Comparison of ENCODE assay signal across 19 mouse cellular contexts in the genomic region with DNA sequence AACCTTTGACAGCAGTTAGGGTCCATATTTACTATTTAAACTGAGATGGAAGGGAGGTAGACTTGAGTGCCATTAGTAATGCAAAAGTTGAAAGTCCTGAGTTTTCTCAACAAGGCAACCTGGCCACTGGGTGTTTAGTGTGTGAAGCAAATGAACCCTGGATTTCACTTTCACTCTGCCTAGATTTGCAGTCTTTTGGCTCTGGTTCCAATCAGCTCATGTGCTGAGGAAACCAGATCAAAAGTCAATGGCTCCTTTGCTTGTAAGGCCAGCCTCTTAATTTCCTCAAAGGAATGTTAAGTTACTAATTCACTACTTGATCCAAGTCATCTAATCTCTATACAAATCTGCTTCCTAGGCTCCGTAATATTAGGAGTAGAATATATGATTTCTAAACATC.
DNase-seq lines count a peak whose midpoint lies in the region; ATAC-seq lines count a peak whose summit lies in the region.
"Had no signal": no experiment of that assay in that cellular context is flagged by ENCODE, and none has a peak within 500 bp of the region (broad histone marks: within the 10 kb centered on the region; RNA-seq: fewer than 3 reads in every experiment).

No protein-coding gene starts in this region.

- peak; percentile 16 for DNase-seq in kidney, adult 18-20 months
- peak; percentile 58 for DNase-seq in adipocyte (ENCODE audit: low spot score)
- peak; percentile 81 for DNase-seq in kidney, adult 9 months
- peak; percentile 46 to 74 for DNase-seq in kidney, postnatal 36 days
- no peak for DNase-seq in right cerebral cortex, adult 2 months (ENCODE audit: low spot score in 2 of 2)
- DNase-seq: adrenal gland, adult 8-10 months; adrenal gland, postnatal 36 days; cerebellum, adult 8-10 months; cerebellum, postnatal 14 days; gastrocnemius, adult 2 months; gastrocnemius, postnatal 25 days; heart, postnatal 36 days had no signal

- H3K36me3 ChIP-seq in kidney, embryonic 16.5 days (ENCODE audit: insufficient read depth, low read length), result no peaks in the 10 kb centered on the region
- H3K36me3 ChIP-seq: embryonic facial prominence, embryonic 15.5 days; forebrain, embryonic 10.5 days; heart, embryonic 13.5 days; hindbrain, embryonic 15.5 days had no signal

- no peaks in the 10 kb centered on the region for H3K4me1 ChIP-seq in kidney, embryonic 16.5 days (ENCODE audit: insufficient read depth, low read length)
- H3K4me1 ChIP-seq: embryonic facial prominence, embryonic 15.5 days; forebrain, embryonic 10.5 days; heart, embryonic 13.5 days; hindbrain, embryonic 15.5 days had no signal

- H3K9me3 ChIP-seq in kidney, embryonic 16.5 days (ENCODE audit: low read length), result no peaks in the 10 kb centered on the region
- H3K9me3 ChIP-seq: embryonic facial prominence, embryonic 15.5 days; forebrain, embryonic 10.5 days; heart, embryonic 13.5 days; hindbrain, embryonic 15.5 days had no signal

- no peak overlapping the region for H3K4me2 ChIP-seq in kidney, embryonic 16.5 days (replicated peaks; ENCODE audit: low read depth, low read length)
- H3K4me2 ChIP-seq: embryonic facial prominence, embryonic 15.5 days; heart, embryonic 13.5 days; hindbrain, embryonic 15.5 days had no signal

- WGBS in kidney, embryonic 16.5 days, result 59% methylated on average over 1 of the region's 1 CpGs

- no peak overlapping the region for H3K9ac ChIP-seq in kidney, embryonic 16.5 days (replicated peaks; ENCODE audit: low read length)
- H3K9ac ChIP-seq: embryonic facial prominence, embryonic 15.5 days; heart, embryonic 13.5 days; hindbrain, embryonic 15.5 days had no signal

- no peak for ATAC-seq in kidney, embryonic 16.5 days (ENCODE audit: low FRiP score, low TSS enrichment)
- ATAC-seq: forebrain, embryonic 14.5 days had no signal

- H3K27me3 ChIP-seq in kidney, embryonic 16.5 days (ENCODE audit: insufficient read depth, low read length), result no peaks in the 10 kb centered on the region
- H3K27me3 ChIP-seq: embryonic facial prominence, embryonic 15.5 days; heart, embryonic 13.5 days; hindbrain, embryonic 15.5 days had no signal

- no peak overlapping the region for H3K27ac ChIP-seq in kidney, embryonic 16.5 days (ENCODE audit: low read length)
- H3K27ac ChIP-seq: embryonic facial prominence, embryonic 15.5 days; forebrain, embryonic 10.5 days; gastrocnemius, adult 2 months; heart, embryonic 13.5 days; hindbrain, embryonic 15.5 days had no signal

- no peak overlapping the region for H3K4me3 ChIP-seq in kidney, embryonic 16.5 days (ENCODE audit: low read length)
- H3K4me3 ChIP-seq: embryonic facial prominence, embryonic 15.5 days; erythroblast, embryonic 14.5 days; forebrain, embryonic 10.5 days; gastrocnemius, adult 2 months; heart, embryonic 13.5 days; hindbrain, embryonic 15.5 days had no signal

Comparison
In these comparisons a context has a peak if more than half of its experiments do, and no peak if none do; other contexts are left out.
1. DNase-seq: peak in kidney, adult 18-20 months (single experiment), adipocyte (single experiment), kidney, adult 9 months (single experiment) and kidney, postnatal 36 days (2 of 2); none in right cerebral cortex, adult 2 months (0 of 2).